Mouse (Mus musculus) thymus, adult 2 months (tissue): ENCODE data around the gene Oxsr1. TPM values are rescaled to one million over a fixed set of nuclear protein-coding genes. Genes with fewer than 3 reads are reported as not detected.
A peak's percentile ranks its signal among the peaks of the same experiment; 100 is the strongest.

Source experiments
- DNase-seq: peaks from one replicate; pipeline ENCODE4 v3.0.0; 2021
- H3K27ac ChIP-seq: fragments of 200-500 bp; 2 replicates; pipeline ENCODE4 v1.5.1; 2012; ENCODE audit warnings: low read length, control low read depth; ENCODE audit not compliant: control insufficient read depth, insufficient read depth
- H3K27me3 ChIP-seq: fragments of 200-500 bp; 2 replicates; pipeline ENCODE4 v1.6.1; 2012; ENCODE audit warnings: mild to moderate bottlenecking, low read length, moderate library complexity, mixed read lengths; ENCODE audit not compliant: control insufficient read depth, insufficient read depth
- H3K36me3 ChIP-seq: fragments of 200-500 bp; 2 replicates; pipeline ENCODE4 v1.6.1; 2012; ENCODE audit warnings: mild to moderate bottlenecking, low read length, moderate library complexity; ENCODE audit not compliant: control insufficient read depth, insufficient read depth
- H3K4me1 ChIP-seq: fragments of 200-500 bp; replicated peaks from 2 replicates; pipeline ENCODE4 v1.6.1; 2012; ENCODE audit warnings: low read length; ENCODE audit not compliant: control insufficient read depth, insufficient read depth
- H3K4me3 ChIP-seq: fragments of 200-500 bp; 2 replicates; pipeline ENCODE4 v1.5.1; 2012; ENCODE audit warnings: mild to moderate bottlenecking, low read length, control low read depth, moderate library complexity; ENCODE audit not compliant: control insufficient read depth, insufficient read depth
- CTCF ChIP-seq: fragments of 200-500 bp; IDR thresholded peaks from 2 replicates; pipeline ENCODE4 v1.5.1; 2012; ENCODE audit warnings: mild to moderate bottlenecking, control low read depth, low read length, moderate library complexity, borderline replicate concordance; ENCODE audit not compliant: control insufficient read depth, poor library complexity, insufficient read depth; ENCODE audit errors: extremely low read depth
- POLR2A ChIP-seq: fragments of 200-500 bp; IDR thresholded peaks from 2 replicates; pipeline ENCODE4 v1.6.1; 2012; ENCODE audit warnings: mild to moderate bottlenecking, low read length, control low read depth, moderate library complexity; ENCODE audit not compliant: control insufficient read depth, poor library complexity, insufficient read depth; ENCODE audit errors: extremely low read depth
- WGBS: fragments of 180-500 bp; shearing (Covaris S2); methylation state at CpG from one replicate; pipeline ENCODE4 v1.1.7; 2018; 5-methylcytosine and 5-hydroxymethylcytosine counted together
- polyA plus RNA-seq: library from polyadenylated mRNA; depleted of rRNA; stranded (reverse); fragments of >200 nt; gene quantifications from 2 replicates; pipeline ENCODE4 v1.2.3, GENCODE M21; 2012; rRNA removed

Gene Oxsr1
- polyA plus RNA-seq, 1 experiment, result 25.3 TPM

- Histone ChIP-seq H3K4me3 (no peak overlapping the region), H3K27me3 (no peaks in the 10 kb centered on the region), H3K4me1 (no peaks in the 10 kb centered on the region), H3K27ac (no peak overlapping the region), H3K36me3 (no peaks in the 10 kb centered on the region)
- TF ChIP-seq CTCF, result no peak
- no peak for TF ChIP-seq POLR2A
- 76% methylated on average over 2 of the region's 2 CpGs for WGBS
- DNase-seq, result no peak
Observed at GRCm38 (mm10) chr9:119206666-119207065, 115.6 kb downstream of the Oxsr1 start.

GRCm38 (mm10) chr9:119205756-119206155, 116.5 kb downstream of the Oxsr1 start:
- TF ChIP-seq POLR2A (no peak), CTCF (no peak)
- no peaks in the 10 kb centered on the region for H3K4me1 ChIP-seq
- no peak for DNase-seq
- no peak overlapping the region for H3K27ac ChIP-seq
- WGBS, result 90% methylated on average over 5 of the region's 5 CpGs
- no peaks in the 10 kb centered on the region for H3K27me3 ChIP-seq
- H3K4me3 ChIP-seq, result no peak overlapping the region
- H3K36me3 ChIP-seq, result no peaks in the 10 kb centered on the region

- no peak for DNase-seq
- TF ChIP-seq POLR2A (no peak), CTCF (no peak)
- WGBS, result 93% methylated on average over 9 of the region's 9 CpGs
- no peaks in the 10 kb centered on the region for H3K27me3 ChIP-seq
- no peaks in the 10 kb centered on the region for H3K36me3 ChIP-seq
- no peaks in the 10 kb centered on the region for H3K4me1 ChIP-seq
- no peak overlapping the region for H3K4me3 ChIP-seq
- no peak overlapping the region for H3K27ac ChIP-seq
Observed at GRCm38 (mm10) chr9:119203617-119204016, 118.6 kb downstream of the Oxsr1 start.

- 86% methylated on average over 5 of the region's 5 CpGs for WGBS
- Histone ChIP-seq H3K27ac (no peak overlapping the region), H3K27me3 (no peaks in the 10 kb centered on the region), H3K4me1 (no peaks in the 10 kb centered on the region), H3K36me3 (no peaks in the 10 kb centered on the region), H3K4me3 (no peak overlapping the region)
- no peak for TF ChIP-seq CTCF
- no peak for TF ChIP-seq POLR2A
- DNase-seq, result no peak
Observed at GRCm38 (mm10) chr9:119201653-119202052, 120.6 kb downstream of the Oxsr1 start.

GRCm38 (mm10) chr9:119199151-119199861, 122.9 kb downstream of the Oxsr1 start:
- no peak for TF ChIP-seq CTCF
- Histone ChIP-seq H3K36me3 (no peaks in the 10 kb centered on the region), H3K4me3 (no peak overlapping the region), H3K27me3 (no peaks in the 10 kb centered on the region), H3K27ac (no peak overlapping the region), H3K4me1 (no peaks in the 10 kb centered on the region)
- no peak for DNase-seq
- 90% methylated on average over 10 of the region's 10 CpGs for WGBS

GRCm38 (mm10) chr9:119192202-119192990, 129.8 kb downstream of the Oxsr1 start:
- DNase-seq, result peak; percentile 38
- TF ChIP-seq CTCF, result peak; percentile 69
- no peak for TF ChIP-seq POLR2A
- Histone ChIP-seq H3K4me1 (no peaks in the 10 kb centered on the region), H3K36me3 (no peaks in the 10 kb centered on the region), H3K4me3 (no peak overlapping the region), H3K27ac (no peak overlapping the region), H3K27me3 (no peaks in the 10 kb centered on the region)
- WGBS, result 48% methylated on average over 11 of the region's 11 CpGs

Other genes with a start within 250 kb of the Oxsr1 start
- 17.7 and 22.7 TPM in 2 replicates for gene Plcd1, start 228.9 kb downstream of the Oxsr1 start, polyA plus RNA-seq
- 0.73 and 1.2 TPM in 2 replicates for gene Dlec1, start 219.9 kb downstream of the Oxsr1 start, polyA plus RNA-seq
- 10.2 and 16.1 TPM in 2 replicates for gene Acaa1b, start 165.3 kb downstream of the Oxsr1 start, polyA plus RNA-seq
- gene Gm47289, start 163.3 kb downstream of the Oxsr1 start, polyA plus RNA-seq, result not detected in 2 replicates
- gene Slc22a13, start 113.3 kb downstream of the Oxsr1 start, polyA plus RNA-seq, result 0.14 and 0.23 TPM in 2 replicates
- 193 and 212 TPM in 2 replicates for gene Acaa1a, start 17.2 kb upstream of the Oxsr1 start, polyA plus RNA-seq
- gene Myd88, start 19.0 kb upstream of the Oxsr1 start, polyA plus RNA-seq, result 29.1 and 30.8 TPM in 2 replicates
- gene Xylb, start 35.0 kb upstream of the Oxsr1 start, polyA plus RNA-seq, result 3.3 and 5.3 TPM in 2 replicates
- gene Slc22a14, start 43.1 kb upstream of the Oxsr1 start, polyA plus RNA-seq, result 0.16 and 0.17 TPM in 2 replicates
- gene Acvr2b, start 79.7 kb upstream of the Oxsr1 start, polyA plus RNA-seq, result 7.7 and 8.3 TPM in 2 replicates
- 9.2 and 9.4 TPM in 2 replicates for gene Exog, start 122.5 kb upstream of the Oxsr1 start, polyA plus RNA-seq